Mouse (Mus musculus): ENCODE measurements at regions not wholly inside any gene's neighbourhood (a gene's known extent, or its start where the extent isn't known, plus 50 kb on each side); places are given as distances from the start of the nearest gene placed in this dataset.

DNA sequence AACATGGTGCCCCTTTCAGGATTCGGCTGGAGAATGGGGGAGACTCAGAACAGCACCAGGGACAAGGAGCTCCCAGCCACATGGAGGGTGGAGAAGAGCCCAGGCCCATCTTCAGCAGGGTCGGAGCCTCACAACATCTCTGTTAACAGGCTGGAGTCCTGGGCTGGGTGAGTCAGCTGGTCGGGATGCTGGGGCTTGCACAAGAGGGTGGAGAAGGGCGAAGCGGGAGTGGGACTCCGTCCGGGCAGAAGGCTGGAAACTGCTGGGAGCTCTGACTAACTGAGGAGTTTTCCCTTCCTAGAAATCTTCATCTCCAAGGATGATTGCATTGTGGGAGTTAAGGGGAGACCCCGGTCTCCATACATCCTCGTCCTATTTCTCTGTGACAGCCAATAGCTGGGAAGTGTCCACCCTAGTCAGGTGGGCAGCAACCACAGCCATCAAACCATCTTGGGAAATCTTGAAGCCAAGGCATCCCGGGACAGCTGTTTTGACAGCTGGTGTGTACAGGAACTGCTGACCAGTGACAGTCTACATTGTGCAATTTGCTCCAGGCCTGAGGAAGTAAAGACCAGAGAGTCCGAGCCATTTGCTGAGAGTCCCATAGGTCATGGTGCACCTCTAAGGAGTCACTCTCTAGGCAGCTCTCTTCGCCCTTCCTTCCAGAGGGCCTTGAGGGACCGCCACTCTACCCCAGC is 247.4 kb downstream of the Bcl11b start:
- no peak for ATAC-seq (ENCODE audit: low FRiP score)
- no peak overlapping the region for H3K9ac ChIP-seq (replicated peaks; ENCODE audit: low read length, poor library complexity, severe bottlenecking)
- DNase-seq (ENCODE audit: low spot score): no peak
- H3K4me1 ChIP-seq (ENCODE audit: insufficient read depth, low read length): 0 out of 2 replicates have a peak, but pooled peaks cover 3% of the 10 kb centered on the region
- no peaks in the 10 kb centered on the region for H3K36me3 ChIP-seq (ENCODE audit: insufficient read depth, low read length)
- no peak for TF ChIP-seq CTCF (IDR thresholded peaks at IDR 0.05)
- no peaks in the 10 kb centered on the region for H3K9me3 ChIP-seq (ENCODE audit: low read length)
- H3K4me3 ChIP-seq (ENCODE audit: low read depth, low read length): no peak overlapping the region
- H3K27ac ChIP-seq (ENCODE audit: low read depth, low read length): no peak overlapping the region
- H3K4me2 ChIP-seq (ENCODE audit: low read depth, low read length, poor library complexity, severe bottlenecking): no peak overlapping the region
- 88% methylated on average over 13 of the region's 13 CpGs for WGBS
- 0 out of 2 replicates have a peak, but pooled peaks cover 3% of the 10 kb centered on the region for H3K27me3 ChIP-seq (ENCODE audit: insufficient read depth, low read length)

DNA sequence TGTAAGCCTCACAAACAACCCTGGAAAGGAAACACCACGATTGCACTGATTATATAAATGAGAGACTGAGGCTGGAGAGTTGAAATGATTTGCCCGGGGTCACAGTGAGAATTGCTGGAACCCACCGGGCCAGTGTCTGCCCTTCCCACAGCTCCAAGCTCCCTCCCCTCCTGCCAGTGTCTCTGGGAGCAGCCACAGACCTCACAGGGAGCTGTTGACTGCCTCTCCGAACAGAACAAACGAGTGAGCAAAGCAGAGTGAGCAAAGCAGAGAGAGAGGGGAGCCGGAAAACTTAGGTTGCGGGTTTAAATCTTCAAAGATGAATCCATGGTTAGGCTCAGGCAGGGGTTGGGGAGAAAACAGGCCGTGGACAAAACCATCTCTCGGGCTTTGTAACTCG is 246.2 kb downstream of the Bcl11b start:
- Histone ChIP-seq H3K36me3 (ENCODE audit: insufficient read depth, low read length) (no peaks in the 10 kb centered on the region), H3K9ac (replicated peaks; ENCODE audit: low read length, poor library complexity, severe bottlenecking) (no peak overlapping the region), H3K4me3 (ENCODE audit: low read depth, low read length) (no peak overlapping the region), H3K27me3 (ENCODE audit: insufficient read depth, low read length) (0 out of 2 replicates have a peak, but pooled peaks cover 3% of the 10 kb centered on the region), H3K27ac (ENCODE audit: low read depth, low read length) (no peak overlapping the region), H3K9me3 (ENCODE audit: low read length) (no peaks in the 10 kb centered on the region), H3K4me2 (ENCODE audit: low read depth, low read length, poor library complexity, severe bottlenecking) (no peak overlapping the region), H3K4me1 (ENCODE audit: insufficient read depth, low read length) (0 out of 2 replicates have a peak, but pooled peaks cover 3% of the 10 kb centered on the region)
- DNase-seq (ENCODE audit: low spot score): no peak
- no peak for TF ChIP-seq CTCF (IDR thresholded peaks at IDR 0.05)
- WGBS: 34% methylated on average over 10 of the region's 10 CpGs
- no peak for ATAC-seq (ENCODE audit: low FRiP score)

DNA sequence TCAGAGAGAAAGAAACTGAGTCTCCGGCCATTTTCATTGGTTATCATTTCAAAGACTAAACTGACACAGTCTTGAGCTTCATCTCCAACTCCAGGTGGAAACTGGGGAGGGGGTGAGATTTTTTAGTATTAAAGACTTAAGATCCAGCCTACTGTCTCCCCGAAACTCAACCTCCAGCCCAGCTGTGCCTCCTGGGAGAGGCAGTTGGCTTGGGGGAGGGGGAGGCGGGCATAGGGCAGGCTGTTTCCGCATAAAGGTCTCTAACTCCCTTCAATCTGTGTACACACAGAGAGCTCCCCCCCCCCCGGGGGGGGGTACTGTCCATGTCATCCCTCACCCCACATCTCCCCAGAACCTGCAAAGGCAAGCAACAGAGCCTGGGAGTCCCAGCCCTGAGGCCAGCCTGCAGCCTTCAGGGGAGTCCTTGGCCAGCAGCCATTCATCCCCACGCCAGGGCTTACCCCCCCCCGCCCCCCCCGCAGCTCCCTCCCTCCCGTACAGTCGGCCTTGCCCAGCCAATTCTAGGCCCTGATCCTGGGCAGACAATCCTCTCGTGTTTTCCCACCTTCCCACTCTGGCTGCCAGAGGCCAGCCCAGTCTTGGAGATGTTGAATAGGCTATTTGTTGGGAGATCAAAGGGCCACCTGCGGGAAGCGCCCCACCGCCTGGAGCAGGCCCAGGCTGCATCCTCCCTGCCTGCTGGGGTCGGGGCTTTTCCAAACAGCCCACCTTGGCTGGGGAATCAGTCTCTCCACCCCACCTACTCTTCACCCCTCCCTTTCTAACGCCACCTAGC is 245.2 kb downstream of the Bcl11b start:
- no peaks in the 10 kb centered on the region for H3K9me3 ChIP-seq (ENCODE audit: low read length)
- H3K4me3 ChIP-seq (ENCODE audit: low read depth, low read length): no peak overlapping the region
- 0 out of 2 replicates have a peak, but pooled peaks cover 3% of the 10 kb centered on the region for H3K4me1 ChIP-seq (ENCODE audit: insufficient read depth, low read length)
- no peak overlapping the region for H3K27ac ChIP-seq (ENCODE audit: low read depth, low read length)
- ATAC-seq (ENCODE audit: low FRiP score) (peak; percentile 41), DNase-seq (ENCODE audit: low spot score) (peak; percentile 44)
- H3K27me3 ChIP-seq (ENCODE audit: insufficient read depth, low read length): 0 out of 2 replicates have a peak, but pooled peaks cover 3% of the 10 kb centered on the region
- TF ChIP-seq CTCF (IDR thresholded peaks at IDR 0.05): no peak
- no peak overlapping the region for H3K9ac ChIP-seq (replicated peaks; ENCODE audit: low read length, poor library complexity, severe bottlenecking)
- H3K36me3 ChIP-seq (ENCODE audit: insufficient read depth, low read length): no peaks in the 10 kb centered on the region
- no peak overlapping the region for H3K4me2 ChIP-seq (ENCODE audit: low read depth, low read length, poor library complexity, severe bottlenecking)
- WGBS: 22% methylated on average over 13 of the region's 16 CpGs

DNA sequence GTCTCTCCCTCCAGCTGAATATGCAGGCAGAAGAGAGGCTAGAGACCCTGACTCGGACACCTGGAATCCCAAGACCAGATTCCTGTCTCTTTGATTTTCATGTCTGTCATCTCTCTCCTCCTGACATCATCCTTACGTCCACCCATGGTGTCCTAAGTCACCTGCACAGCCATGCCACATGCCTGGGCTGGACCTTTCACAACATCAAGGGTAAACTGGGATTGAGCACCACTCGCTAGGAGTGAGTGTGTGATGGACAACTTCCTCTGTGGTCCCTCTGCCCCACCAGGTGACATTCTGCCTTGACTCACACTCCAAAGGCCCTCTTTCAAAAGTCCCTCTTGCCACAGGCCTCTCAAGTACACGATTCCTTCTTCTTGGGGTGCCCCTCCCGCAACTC is 244.1 kb downstream of the Bcl11b start:
- no peaks in the 10 kb centered on the region for H3K27me3 ChIP-seq (ENCODE audit: insufficient read depth, low read length)
- no peaks in the 10 kb centered on the region for H3K36me3 ChIP-seq (ENCODE audit: insufficient read depth, low read length)
- H3K4me3 ChIP-seq (ENCODE audit: low read depth, low read length): no peak overlapping the region
- 0 out of 2 replicates have a peak, but pooled peaks cover 3% of the 10 kb centered on the region for H3K4me1 ChIP-seq (ENCODE audit: insufficient read depth, low read length)
- no peak overlapping the region for H3K4me2 ChIP-seq (ENCODE audit: low read depth, low read length, poor library complexity, severe bottlenecking)
- ATAC-seq (ENCODE audit: low FRiP score) (no peak), DNase-seq (ENCODE audit: low spot score) (no peak)
- TF ChIP-seq CTCF (IDR thresholded peaks at IDR 0.05): no peak
- H3K9ac ChIP-seq (replicated peaks; ENCODE audit: low read length, poor library complexity, severe bottlenecking): no peak overlapping the region
- H3K27ac ChIP-seq (ENCODE audit: low read depth, low read length): no peak overlapping the region
- 91% methylated on average over 5 of the region's 5 CpGs for WGBS
- no peaks in the 10 kb centered on the region for H3K9me3 ChIP-seq (ENCODE audit: low read length)

DNA sequence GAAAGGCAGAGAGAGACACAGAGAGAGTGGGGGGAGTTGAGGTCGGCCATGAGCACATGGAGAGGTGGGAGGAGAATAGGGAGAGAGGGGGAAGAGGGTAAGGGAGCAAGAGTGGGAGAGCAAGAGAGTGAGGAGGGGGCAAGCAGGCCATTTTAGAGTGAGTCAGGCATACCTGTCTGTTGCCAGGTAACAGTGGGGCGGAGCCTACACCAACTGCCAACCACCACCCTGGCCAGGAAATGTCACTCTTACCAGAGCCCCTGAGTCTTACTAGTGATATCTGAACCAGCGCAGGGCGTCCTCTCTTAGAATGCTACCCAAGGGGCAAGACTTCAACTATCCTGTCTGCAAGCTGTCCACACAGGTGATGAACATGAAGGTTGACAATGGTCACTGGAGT is 243.5 kb downstream of the Bcl11b start:
- H3K27me3 ChIP-seq (ENCODE audit: insufficient read depth, low read length): no peaks in the 10 kb centered on the region
- no peak overlapping the region for H3K27ac ChIP-seq (ENCODE audit: low read depth, low read length)
- no peak overlapping the region for H3K4me3 ChIP-seq (ENCODE audit: low read depth, low read length)
- ATAC-seq (ENCODE audit: low FRiP score) (no peak), DNase-seq (ENCODE audit: low spot score) (no peak)
- no peaks in the 10 kb centered on the region for H3K36me3 ChIP-seq (ENCODE audit: insufficient read depth, low read length)
- no peak for TF ChIP-seq CTCF (IDR thresholded peaks at IDR 0.05)
- 90% methylated on average over 4 of the region's 4 CpGs for WGBS
- 0 out of 2 replicates have a peak, but pooled peaks cover 3% of the 10 kb centered on the region for H3K4me1 ChIP-seq (ENCODE audit: insufficient read depth, low read length)
- no peak overlapping the region for H3K9ac ChIP-seq (replicated peaks; ENCODE audit: low read length, poor library complexity, severe bottlenecking)
- no peak overlapping the region for H3K4me2 ChIP-seq (ENCODE audit: low read depth, low read length, poor library complexity, severe bottlenecking)
- H3K9me3 ChIP-seq (ENCODE audit: low read length): no peaks in the 10 kb centered on the region

DNA sequence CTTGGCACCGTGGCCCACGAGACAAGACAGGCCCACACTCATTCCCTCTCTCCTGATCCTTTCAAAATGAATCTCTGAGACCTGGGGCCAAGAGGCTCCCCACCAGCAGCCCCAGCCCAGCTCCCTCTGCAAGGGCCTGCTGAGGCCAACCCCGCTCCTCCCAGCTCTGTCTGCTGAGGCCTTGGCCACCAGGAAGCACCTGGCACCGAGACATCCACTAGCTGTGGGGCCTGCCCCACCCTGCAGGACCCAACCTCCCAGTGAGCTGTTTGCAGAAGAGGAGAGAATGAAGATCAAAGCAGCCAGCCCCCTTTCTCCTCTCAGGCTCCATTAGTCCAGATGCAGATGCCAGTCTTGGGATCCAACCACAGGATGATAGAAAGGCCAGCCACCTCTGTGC is 241.3 kb downstream of the Bcl11b start:
- H3K9ac ChIP-seq (replicated peaks; ENCODE audit: low read length, poor library complexity, severe bottlenecking): no peak overlapping the region
- no peaks in the 10 kb centered on the region for H3K9me3 ChIP-seq (ENCODE audit: low read length)
- H3K4me3 ChIP-seq (ENCODE audit: low read depth, low read length): no peak overlapping the region
- 70% methylated on average over 4 of the region's 4 CpGs for WGBS
- no peaks in the 10 kb centered on the region for H3K36me3 ChIP-seq (ENCODE audit: insufficient read depth, low read length)
- ATAC-seq (ENCODE audit: low FRiP score): no peak
- no peak for TF ChIP-seq CTCF (IDR thresholded peaks at IDR 0.05)
- no peaks in the 10 kb centered on the region for H3K27me3 ChIP-seq (ENCODE audit: insufficient read depth, low read length)
- H3K4me2 ChIP-seq (ENCODE audit: low read depth, low read length, poor library complexity, severe bottlenecking): no peak overlapping the region
- H3K27ac ChIP-seq (ENCODE audit: low read depth, low read length): no peak overlapping the region
- H3K4me1 ChIP-seq (ENCODE audit: insufficient read depth, low read length): 0 out of 2 replicates have a peak, but pooled peaks cover 3% of the 10 kb centered on the region
- no peak for DNase-seq (ENCODE audit: low spot score)

Data from midbrain, postnatal 0 days (tissue).